Mouse (Mus musculus): ENCODE results near the gene Ms4a15. TPM values are rescaled to one million over a fixed set of nuclear protein-coding genes. Genes with fewer than 3 reads are reported as not detected.

Ms4a15 gene
- not detected in 2 replicates for polyA plus RNA-seq (2016; fragmentation: Nextera tagmentation; extraction: Ambion mirVana)

DNA sequence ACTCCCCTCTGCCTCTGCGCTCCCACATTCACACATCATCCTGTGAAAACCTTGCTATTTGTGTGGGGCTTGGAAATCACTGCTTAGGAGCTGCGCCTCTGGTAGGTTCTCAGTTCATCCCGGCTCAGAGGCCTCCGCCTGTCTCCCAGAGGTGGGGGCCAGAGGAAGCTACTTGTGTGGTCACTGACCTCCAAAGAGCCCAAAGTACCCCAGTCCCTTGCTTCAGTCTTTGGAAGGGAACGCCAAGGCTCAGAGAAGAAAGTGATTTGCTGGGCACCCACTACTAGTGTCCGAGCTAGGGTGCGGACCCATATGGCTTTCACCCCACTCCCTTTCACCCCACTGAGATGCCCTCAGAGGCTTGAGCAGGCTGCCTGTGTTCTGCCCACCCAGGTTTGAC lies at the start of gene Ms4a15:
Ms4a15 (minus strand) TSS at position 101 of the 400 bp plus-strand sequence.
- no peak within 1 kb of the TSS for H3K4me2 ChIP-seq (replicated peaks)
- no peaks in the 10 kb centered on the region for H3K4me1 ChIP-seq
- H3K9me3 ChIP-seq (replicated peaks), result no peaks in the 10 kb centered on the region
- H3K4me3 ChIP-seq, result no peak within 1 kb of the TSS
- WGBS, result 84% methylated on average over 7 of the region's 7 CpGs
- no peaks in the 10 kb centered on the region for H3K27me3 ChIP-seq
- no peak within 1 kb of the TSS for H3K9ac ChIP-seq
- ATAC-seq (ENCODE audit: low FRiP score), result no peak
- no peaks in the 10 kb centered on the region for H3K36me3 ChIP-seq
- H3K27ac ChIP-seq, result no peak within 1 kb of the TSS

DNA sequence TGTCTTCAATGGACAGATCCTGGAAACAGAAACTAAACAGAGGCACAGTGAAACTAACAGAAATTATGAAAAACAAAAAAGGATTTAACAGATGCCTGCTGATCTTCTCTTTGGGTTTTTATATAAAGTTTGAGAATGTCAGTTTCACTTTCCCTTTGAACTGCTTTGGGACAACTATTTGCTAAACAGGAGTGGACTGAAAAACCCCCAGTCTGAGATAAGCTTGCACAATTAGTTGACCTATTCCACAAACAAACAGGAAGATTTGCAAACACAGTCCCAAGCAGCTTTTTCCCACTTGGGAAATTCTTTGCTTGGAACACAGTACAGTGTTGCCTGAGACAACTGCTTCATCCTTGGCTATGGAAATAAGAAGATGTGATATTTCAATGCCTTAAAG lies 44.5 kb upstream of the Ms4a15 start:
- Histone ChIP-seq H3K4me3 (no peak overlapping the region), H3K4me2 (replicated peaks) (no peak overlapping the region), H3K9me3 (replicated peaks) (no peaks in the 10 kb centered on the region), H3K36me3 (no peaks in the 10 kb centered on the region), H3K4me1 (no peaks in the 10 kb centered on the region), H3K27ac (no peak overlapping the region), H3K27me3 (no peaks in the 10 kb centered on the region), H3K9ac (no peak overlapping the region)
- ATAC-seq (ENCODE audit: low FRiP score), result no peak

- ATAC-seq (ENCODE audit: low FRiP score), result no peak
- H3K9me3 ChIP-seq (replicated peaks), result no peaks in the 10 kb centered on the region
- no peaks in the 10 kb centered on the region for H3K4me1 ChIP-seq
- H3K36me3 ChIP-seq, result no peaks in the 10 kb centered on the region
- H3K4me2 ChIP-seq (replicated peaks), result no peak overlapping the region
- H3K27me3 ChIP-seq, result no peaks in the 10 kb centered on the region
- H3K4me3 ChIP-seq, result no peak overlapping the region
- no peak overlapping the region for H3K9ac ChIP-seq
- H3K27ac ChIP-seq, result no peak overlapping the region
Measured at GRCm38 (mm10) chr19:11022382-11022781, 29.3 kb upstream of the Ms4a15 start.

DNA sequence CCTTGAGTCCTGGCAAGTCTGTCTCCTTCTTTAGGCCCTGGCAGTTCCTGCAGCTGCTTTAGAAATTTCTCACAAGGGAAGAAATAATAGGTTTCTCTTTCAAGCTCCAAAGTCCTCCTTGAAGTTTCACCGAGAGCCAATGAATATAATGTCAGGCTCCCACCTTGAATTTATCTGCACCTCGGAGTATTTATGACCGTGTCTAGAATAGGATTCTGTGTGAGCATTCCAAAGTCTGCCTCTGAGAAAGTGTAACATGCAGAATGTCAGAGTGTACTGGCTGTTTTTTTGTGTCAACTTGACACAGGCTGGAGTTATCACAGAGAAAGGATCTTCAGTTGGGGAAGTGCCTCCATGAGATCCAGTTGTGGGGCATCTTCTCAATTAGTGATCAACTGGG lies 24.8 kb upstream of the Ms4a15 start, which contains the start of gene Ms4a18:
Ms4a18 (minus strand) TSS at position 141 of the 400 bp plus-strand sequence.
- no peaks in the 10 kb centered on the region for H3K27me3 ChIP-seq
- H3K27ac ChIP-seq, result no peak within 1 kb of the TSS
- no peak for ATAC-seq (ENCODE audit: low FRiP score)
- no peaks in the 10 kb centered on the region for H3K9me3 ChIP-seq (replicated peaks)
- H3K36me3 ChIP-seq, result no peaks in the 10 kb centered on the region
- H3K4me1 ChIP-seq, result no peaks in the 10 kb centered on the region
- H3K4me2 ChIP-seq (replicated peaks), result no peak within 1 kb of the TSS
- WGBS, result 93% methylated on average over 3 of the region's 3 CpGs
- no peak within 1 kb of the TSS for H3K9ac ChIP-seq
- H3K4me3 ChIP-seq, result no peak within 1 kb of the TSS

DNA sequence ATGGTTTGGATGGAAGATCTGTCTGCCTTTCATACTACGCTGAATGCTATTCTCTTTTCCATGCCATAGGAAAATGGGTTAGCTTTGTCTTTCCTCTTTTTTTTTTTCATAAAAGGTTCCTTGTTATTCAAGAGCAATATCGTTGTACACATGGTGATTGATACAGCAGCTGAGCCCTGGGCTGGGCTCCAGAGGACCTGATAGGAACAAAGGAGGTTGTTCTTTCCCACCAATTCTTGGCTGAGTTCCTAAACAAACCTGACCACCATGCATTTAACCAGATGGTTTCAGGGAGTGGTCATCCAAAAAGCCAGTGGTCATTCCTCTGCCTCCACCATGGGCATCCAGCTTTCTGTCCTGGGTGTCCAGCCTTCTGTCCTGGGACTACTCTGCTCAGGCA lies 24.2 kb upstream of the Ms4a15 start:
- H3K27ac ChIP-seq, result no peak overlapping the region
- no peak overlapping the region for H3K4me2 ChIP-seq (replicated peaks)
- WGBS, result 90% methylated on average over 2 of the region's 2 CpGs
- H3K36me3 ChIP-seq, result no peaks in the 10 kb centered on the region
- no peaks in the 10 kb centered on the region for H3K4me1 ChIP-seq
- H3K4me3 ChIP-seq, result no peak overlapping the region
- no peaks in the 10 kb centered on the region for H3K27me3 ChIP-seq
- ATAC-seq (ENCODE audit: low FRiP score), result no peak
- no peak overlapping the region for H3K9ac ChIP-seq
- H3K9me3 ChIP-seq (replicated peaks), result no peaks in the 10 kb centered on the region

DNA sequence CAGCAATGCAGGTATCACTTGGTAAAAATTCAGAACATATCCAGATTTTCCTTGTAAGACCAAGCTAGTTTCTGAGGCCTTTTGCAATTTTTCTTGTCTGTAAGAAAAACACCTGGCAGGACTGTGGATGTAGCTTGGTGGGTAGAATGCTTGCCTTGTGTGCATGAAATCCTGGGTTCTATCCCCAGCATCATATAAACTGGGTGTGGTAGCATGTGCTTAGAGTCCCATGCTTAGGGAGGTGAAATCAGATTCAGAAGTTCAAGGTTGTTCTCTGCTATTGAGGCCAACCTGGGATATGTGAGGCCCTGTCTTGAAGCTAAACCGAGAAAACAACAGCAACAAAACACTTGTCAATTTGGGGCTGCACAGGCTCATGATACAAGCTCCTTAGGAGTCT lies 22.9 kb upstream of the Ms4a15 start:
- ATAC-seq (ENCODE audit: low FRiP score), result no peak
- Histone ChIP-seq H3K27ac (no peak overlapping the region), H3K9ac (no peak overlapping the region), H3K36me3 (no peaks in the 10 kb centered on the region), H3K4me3 (no peak overlapping the region), H3K9me3 (replicated peaks) (no peaks in the 10 kb centered on the region), H3K4me1 (no peaks in the 10 kb centered on the region), H3K27me3 (no peaks in the 10 kb centered on the region), H3K4me2 (replicated peaks) (no peak overlapping the region)
- 89% methylated on average over 1 of the region's 1 CpGs for WGBS

DNA sequence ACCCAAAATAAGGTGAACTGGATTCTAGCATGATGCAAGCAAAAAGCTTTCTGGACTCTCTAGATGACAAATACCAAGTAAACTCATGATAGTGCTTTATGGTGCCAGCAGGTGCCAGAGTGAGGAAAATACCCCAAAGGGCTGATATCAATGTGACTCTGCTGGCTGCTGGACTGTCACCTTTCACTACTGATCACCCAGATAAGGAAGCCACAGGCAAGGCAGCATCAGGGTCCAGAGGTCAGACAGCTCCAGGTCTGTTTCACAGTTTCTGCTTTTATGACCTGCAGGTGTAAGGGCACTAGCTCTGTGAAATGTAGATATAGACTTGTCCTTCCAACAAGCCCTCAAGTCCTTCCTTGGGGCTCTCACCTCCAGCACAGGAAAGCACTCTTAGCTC lies 22.4 kb upstream of the Ms4a15 start:
- Histone ChIP-seq H3K27ac (no peak overlapping the region), H3K27me3 (no peaks in the 10 kb centered on the region), H3K4me3 (no peak overlapping the region), H3K9me3 (replicated peaks) (no peaks in the 10 kb centered on the region), H3K4me2 (replicated peaks) (no peak overlapping the region), H3K9ac (no peak overlapping the region), H3K4me1 (no peaks in the 10 kb centered on the region), H3K36me3 (no peaks in the 10 kb centered on the region)
- no peak for ATAC-seq (ENCODE audit: low FRiP score)

DNA sequence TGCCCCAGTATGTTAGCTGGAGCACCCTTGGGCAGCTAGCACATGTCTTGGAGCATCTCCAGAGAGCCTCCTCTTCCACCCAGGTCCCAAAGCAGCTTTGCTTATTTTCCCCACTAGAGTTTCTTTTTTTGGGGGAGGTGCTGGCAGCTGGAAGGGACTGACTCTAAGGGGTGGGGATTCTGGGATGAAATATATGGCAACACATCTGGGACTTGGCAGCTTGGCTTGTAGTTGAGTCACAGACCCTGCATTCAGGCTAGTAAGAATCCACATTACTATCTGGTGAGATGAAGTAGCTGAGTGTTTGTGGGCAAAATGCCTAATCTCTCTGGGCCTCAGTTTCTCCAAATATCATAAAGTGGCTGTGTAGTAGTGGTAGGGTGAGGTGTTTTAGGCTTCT lies 1.1 kb downstream of the Ms4a15 start:
- H3K4me1 ChIP-seq, result no peaks in the 10 kb centered on the region
- no peak overlapping the region for H3K27ac ChIP-seq
- H3K4me2 ChIP-seq (replicated peaks), result no peak overlapping the region
- H3K27me3 ChIP-seq, result no peaks in the 10 kb centered on the region
- H3K36me3 ChIP-seq, result no peaks in the 10 kb centered on the region
- no peak for ATAC-seq (ENCODE audit: low FRiP score)
- H3K4me3 ChIP-seq, result no peak overlapping the region
- H3K9ac ChIP-seq, result no peak overlapping the region
- no peaks in the 10 kb centered on the region for H3K9me3 ChIP-seq (replicated peaks)

GRCm38 (mm10) chr19:10990751-10991150 lies 2.3 kb downstream of the Ms4a15 start:
- Histone ChIP-seq H3K4me2 (replicated peaks) (no peak overlapping the region), H3K9ac (no peak overlapping the region), H3K9me3 (replicated peaks) (no peaks in the 10 kb centered on the region), H3K4me3 (no peak overlapping the region), H3K27ac (no peak overlapping the region), H3K27me3 (no peaks in the 10 kb centered on the region), H3K4me1 (no peaks in the 10 kb centered on the region), H3K36me3 (no peaks in the 10 kb centered on the region)
- 55% methylated on average over 1 of the region's 1 CpGs for WGBS
- no peak for ATAC-seq (ENCODE audit: low FRiP score)

- WGBS, result 88% methylated on average over 1 of the region's 1 CpGs
- Histone ChIP-seq H3K27me3 (no peaks in the 10 kb centered on the region), H3K36me3 (no peaks in the 10 kb centered on the region)
Measured at GRCm38 (mm10) chr19:10988563-10988962, 4.5 kb downstream of the Ms4a15 start.

GRCm38 (mm10) chr19:10985889-10986288 lies 7.2 kb downstream of the Ms4a15 start:
- no peak for ATAC-seq (ENCODE audit: low FRiP score)
- H3K27ac ChIP-seq, result no peak overlapping the region
- 95% methylated on average over 4 of the region's 4 CpGs for WGBS

More at GRCm38 (mm10) chr19:10988563-10988962, 4.5 kb downstream of the Ms4a15 start:
- Histone ChIP-seq H3K9me3 (replicated peaks) (no peaks in the 10 kb centered on the region), H3K4me3 (no peak overlapping the region), H3K4me1 (no peaks in the 10 kb centered on the region), H3K9ac (no peak overlapping the region), H3K27ac (no peak overlapping the region), H3K4me2 (replicated peaks) (no peak overlapping the region)
- no peak for ATAC-seq (ENCODE audit: low FRiP score)

GRCm38 (mm10) chr19:10984551-10984950 lies 8.5 kb downstream of the Ms4a15 start:
- H3K4me2 ChIP-seq (replicated peaks), result no peak overlapping the region
- peaks cover 2% of the 10 kb centered on the region for H3K4me1 ChIP-seq
- 0 out of 2 replicates have a peak, but pooled peaks cover 3% of the 10 kb centered on the region for H3K27me3 ChIP-seq
- no peak overlapping the region for H3K4me3 ChIP-seq
- WGBS, result 82% methylated on average over 13 of the region's 13 CpGs
- H3K36me3 ChIP-seq, result no peaks in the 10 kb centered on the region
- H3K27ac ChIP-seq, result no peak overlapping the region
- H3K9ac ChIP-seq, result no peak overlapping the region
- no peak for ATAC-seq (ENCODE audit: low FRiP score)
- no peaks in the 10 kb centered on the region for H3K9me3 ChIP-seq (replicated peaks)

More at GRCm38 (mm10) chr19:10985889-10986288, 7.2 kb downstream of the Ms4a15 start:
- Histone ChIP-seq H3K4me2 (replicated peaks) (no peak overlapping the region), H3K4me1 (no peaks in the 10 kb centered on the region), H3K36me3 (no peaks in the 10 kb centered on the region), H3K9ac (no peak overlapping the region), H3K9me3 (replicated peaks) (no peaks in the 10 kb centered on the region), H3K27me3 (0 out of 2 replicates have a peak, but pooled peaks cover 3% of the 10 kb centered on the region), H3K4me3 (no peak overlapping the region)

GRCm38 (mm10) chr19:10983146-10983545 lies 9.9 kb downstream of the Ms4a15 start:
- H3K27ac ChIP-seq, result no peak overlapping the region
- WGBS, result 23% methylated on average over 14 of the region's 14 CpGs
- 0 out of 2 replicates have a peak, but pooled peaks cover 3% of the 10 kb centered on the region for H3K27me3 ChIP-seq
- no peaks in the 10 kb centered on the region for H3K9me3 ChIP-seq (replicated peaks)
- H3K4me1 ChIP-seq, result peaks cover 4% of the 10 kb centered on the region
- H3K9ac ChIP-seq, result no peak overlapping the region
- peak overlapping the region; percentile 31 for H3K4me2 ChIP-seq (replicated peaks)
- ATAC-seq (ENCODE audit: low FRiP score), result no peak
- H3K4me3 ChIP-seq, result no peak overlapping the region
- H3K36me3 ChIP-seq, result no peaks in the 10 kb centered on the region

Measured in hindbrain, embryonic 12.5 days (tissue).